Mouse (Mus musculus): ENCODE data around the gene Itga2b.
"Not testable (repeated sequence)": the region's sequence is repeated elsewhere in the genome, so short reads cannot be mapped to it uniquely, and the experiment has no call there.

The Itga2b gene

DNA sequence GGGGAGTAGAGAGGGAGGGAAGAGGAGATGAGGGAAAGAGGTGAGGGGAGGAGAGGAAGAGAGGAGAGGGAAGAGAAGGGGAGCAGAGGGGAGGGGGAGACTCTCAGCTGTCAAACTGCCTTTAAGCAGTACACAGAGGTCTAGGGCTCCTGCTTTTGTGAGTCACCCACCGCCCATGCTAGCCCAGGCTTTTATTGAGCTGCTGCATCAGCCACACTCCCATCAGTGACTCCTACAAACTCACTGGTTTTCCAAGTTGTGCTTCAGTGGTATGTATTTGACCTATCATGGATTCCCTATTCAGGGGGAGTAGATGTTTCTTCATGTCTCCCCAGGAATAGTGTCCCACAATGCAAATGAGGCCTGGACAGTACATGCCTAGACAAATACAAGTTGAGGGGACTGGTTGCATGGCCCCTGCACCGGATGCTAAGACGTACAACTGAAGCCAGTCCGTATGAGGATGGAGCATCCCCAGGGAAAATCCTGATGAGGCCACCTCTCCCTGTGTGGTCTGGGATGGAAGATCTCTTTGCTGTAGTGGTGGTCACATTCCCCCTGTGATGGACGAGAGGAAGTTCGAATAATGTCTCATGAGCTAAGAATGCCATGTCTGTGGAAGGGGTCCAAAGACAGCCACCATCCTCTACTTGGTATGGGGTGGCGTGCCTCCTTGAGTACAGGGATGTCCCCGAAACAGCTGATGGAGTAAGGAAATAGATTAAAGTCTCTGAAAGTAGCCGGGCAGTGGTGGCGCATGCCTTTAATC lies 54.7 kb downstream of the Itga2b start:
- no peak for DNase-seq (ENCODE audit: extremely low read depth, low read depth)

- DNase-seq (ENCODE audit: extremely low read depth, low read depth) = no peak
Observed at GRCm38 (mm10) chr11:102413059-102413458, 56.9 kb downstream of the Itga2b start.

DNA sequence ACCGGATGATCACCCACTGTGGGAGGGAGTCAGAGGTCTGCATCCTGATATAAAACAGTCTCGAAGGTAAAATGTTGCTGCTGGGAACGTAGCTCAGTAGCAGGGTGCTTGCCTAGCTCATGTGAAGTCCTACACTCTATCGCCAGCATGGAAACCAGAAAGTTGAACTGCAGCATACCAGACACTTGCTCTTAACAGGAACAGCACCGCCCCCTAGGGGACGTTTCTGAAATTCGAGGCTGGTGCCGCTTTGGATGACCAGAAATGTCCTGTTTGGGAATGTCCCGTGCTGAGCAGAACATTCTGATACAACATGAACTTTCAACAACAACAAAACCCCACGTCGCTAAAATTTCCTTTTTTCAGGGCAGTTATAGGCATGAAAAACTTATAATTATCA lies 58.2 kb downstream of the Itga2b start:
- DNase-seq (ENCODE audit: extremely low read depth, low read depth) = peak; percentile 74

- no peak for DNase-seq (ENCODE audit: extremely low read depth, low read depth)
Observed at GRCm38 (mm10) chr11:102411061-102411460, 58.9 kb downstream of the Itga2b start.

- not testable (repeated sequence) for DNase-seq (ENCODE audit: extremely low read depth, low read depth)
Observed at GRCm38 (mm10) chr11:102410345-102410744, 59.6 kb downstream of the Itga2b start.

GRCm38 (mm10) chr11:102409795-102410330 lies 60.1 kb downstream of the Itga2b start:
- no peak for DNase-seq (ENCODE audit: extremely low read depth, low read depth)

DNA sequence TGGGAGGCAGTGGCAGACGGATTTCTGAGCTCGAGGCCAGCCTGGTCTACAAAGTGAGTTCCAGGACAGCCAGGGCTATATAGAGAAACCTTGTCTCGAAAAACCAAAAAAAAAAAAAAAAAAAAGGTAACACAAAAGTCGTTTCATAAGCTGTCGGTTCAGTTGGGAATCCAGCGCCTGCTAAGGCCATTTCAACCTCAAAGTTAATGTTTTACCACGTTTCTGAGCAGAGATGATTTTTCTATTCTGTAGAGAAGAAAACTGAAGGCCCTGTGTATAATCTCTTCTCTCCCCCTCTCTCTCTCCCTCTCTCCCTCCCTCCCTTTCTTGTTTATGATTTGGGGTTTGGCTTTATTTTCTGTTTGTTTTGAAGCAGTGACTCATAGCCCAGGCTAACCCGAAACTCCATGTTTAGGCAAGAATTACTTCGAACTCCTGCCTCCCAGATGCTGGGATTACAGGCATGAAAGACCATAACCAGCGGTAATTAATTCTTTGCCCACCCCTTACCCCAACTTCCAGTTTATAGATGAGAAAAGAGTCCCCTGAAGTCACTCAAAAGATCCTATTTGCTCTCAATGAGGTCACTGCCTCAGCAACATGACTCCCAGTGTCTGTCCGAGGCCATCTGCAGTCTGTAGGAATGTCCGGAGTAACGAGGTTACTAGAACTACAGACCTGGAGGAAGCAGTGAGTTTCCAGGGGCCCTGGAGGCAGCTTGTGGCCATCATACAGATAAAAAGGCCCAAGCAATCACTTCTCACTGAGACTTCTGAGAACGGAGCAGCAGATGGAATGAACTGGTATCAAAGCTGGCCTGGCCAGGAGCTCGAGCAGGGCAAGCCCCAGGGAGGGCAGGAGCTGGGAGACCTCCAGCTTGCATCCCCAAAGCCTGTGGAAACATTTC lies 60.8 kb downstream of the Itga2b start:
- DNase-seq (ENCODE audit: extremely low read depth, low read depth) = no peak

DNA sequence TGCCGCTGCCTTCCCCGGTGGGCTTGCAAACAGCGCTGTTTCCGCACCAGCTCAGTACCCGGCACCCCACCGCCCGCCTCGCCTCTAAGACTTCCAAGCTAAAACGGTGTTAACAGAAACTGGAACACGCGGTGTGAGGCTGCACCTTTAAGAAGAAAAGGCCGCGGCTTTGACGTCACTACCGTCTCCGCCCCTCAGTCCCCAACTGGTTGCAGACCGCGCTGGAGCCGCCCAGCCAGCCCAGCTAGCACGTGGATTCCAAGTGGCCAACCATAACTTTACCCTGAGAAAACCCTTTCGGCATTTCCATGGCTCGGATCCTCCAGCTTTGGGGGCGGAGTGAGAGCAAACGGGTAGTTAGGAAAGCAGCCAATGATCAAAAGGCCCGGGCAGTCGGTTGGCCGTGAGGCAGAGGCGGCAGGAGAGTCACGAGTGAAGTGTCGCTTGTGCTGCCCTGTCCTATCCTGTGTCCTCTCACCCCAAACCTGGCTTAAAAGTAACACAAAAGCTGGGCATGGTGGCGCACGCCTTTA lies 61.5 kb downstream of the Itga2b start:
- peak; percentile 98 for DNase-seq (ENCODE audit: extremely low read depth, low read depth)

GRCm38 (mm10) chr11:102407834-102408215 lies 62.1 kb downstream of the Itga2b start, which contains the start of gene Slc25a39:
Gene Slc25a39, minus strand, starts transcription at chr11:102407946.
- DNase-seq (ENCODE audit: extremely low read depth, low read depth) = no peak

DNA sequence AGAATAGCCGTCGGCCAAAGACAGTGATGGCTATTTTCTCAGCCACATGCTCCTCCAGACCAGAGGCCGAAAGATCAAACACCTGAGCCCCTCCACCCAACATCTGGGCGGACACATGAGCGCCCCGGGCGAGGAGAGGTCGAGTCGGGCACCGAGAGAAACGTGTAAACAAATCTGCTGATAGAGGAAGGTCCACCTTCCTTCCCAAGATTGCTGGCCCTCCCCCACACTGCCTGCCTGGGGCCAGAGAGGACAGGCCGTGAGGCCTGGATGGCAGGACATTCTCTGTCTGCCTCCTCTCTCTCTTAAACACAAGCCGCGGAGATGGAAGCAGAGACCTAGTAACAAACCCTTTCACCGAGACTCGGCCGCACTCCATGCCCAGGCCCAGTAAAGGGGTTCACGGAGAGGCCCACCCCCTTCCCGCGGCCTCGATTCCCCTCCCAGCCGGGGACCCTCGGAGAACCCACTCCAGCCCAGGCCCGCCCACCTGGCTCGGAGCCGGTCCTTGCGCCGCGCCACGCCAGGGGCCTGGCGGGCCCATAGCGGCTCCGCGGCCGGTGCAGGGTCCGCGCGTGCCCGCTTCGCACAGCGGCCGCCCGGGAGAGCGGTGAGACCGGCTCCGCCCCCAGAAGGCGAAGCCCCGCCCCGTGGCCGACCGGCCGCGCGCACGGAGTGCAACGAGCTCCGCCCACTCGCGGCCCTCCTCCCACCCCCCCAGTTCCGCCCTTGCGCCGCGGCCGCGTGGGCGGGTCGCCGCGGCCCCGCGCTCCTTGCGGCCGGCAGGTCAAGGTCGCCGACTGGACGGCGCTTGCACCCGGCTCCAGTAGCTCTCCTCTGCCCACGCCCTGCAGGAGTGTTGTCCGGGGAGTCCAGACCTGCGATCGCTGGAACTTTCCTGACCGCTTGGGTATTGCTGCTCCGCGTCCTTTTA lies 62.8 kb downstream of the Itga2b start:
- no peak for DNase-seq (ENCODE audit: extremely low read depth, low read depth)

DNA sequence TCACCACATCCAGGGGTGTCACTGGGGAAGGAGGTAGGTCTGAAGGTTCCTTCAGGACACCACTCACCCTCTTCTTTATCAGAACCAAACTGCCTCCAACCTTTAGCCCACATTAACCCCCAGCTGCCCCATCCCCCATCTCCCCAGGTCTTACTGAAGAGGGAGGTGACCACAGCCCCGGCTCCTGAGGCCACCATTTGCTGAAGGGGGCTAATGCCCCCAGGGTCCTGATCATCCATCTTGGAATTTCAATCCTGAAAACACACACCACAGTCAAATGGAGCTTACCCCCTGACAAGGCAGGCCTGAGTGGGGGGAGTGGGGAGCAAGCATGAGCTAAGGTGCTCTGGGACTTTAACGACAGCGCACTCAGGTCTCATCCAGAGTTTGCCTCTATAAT lies 63.5 kb downstream of the Itga2b start:
- DNase-seq (ENCODE audit: extremely low read depth, low read depth) = no peak

- DNase-seq (ENCODE audit: extremely low read depth, low read depth) = no peak
Observed at GRCm38 (mm10) chr11:102405544-102406285, 64.2 kb downstream of the Itga2b start.

DNA sequence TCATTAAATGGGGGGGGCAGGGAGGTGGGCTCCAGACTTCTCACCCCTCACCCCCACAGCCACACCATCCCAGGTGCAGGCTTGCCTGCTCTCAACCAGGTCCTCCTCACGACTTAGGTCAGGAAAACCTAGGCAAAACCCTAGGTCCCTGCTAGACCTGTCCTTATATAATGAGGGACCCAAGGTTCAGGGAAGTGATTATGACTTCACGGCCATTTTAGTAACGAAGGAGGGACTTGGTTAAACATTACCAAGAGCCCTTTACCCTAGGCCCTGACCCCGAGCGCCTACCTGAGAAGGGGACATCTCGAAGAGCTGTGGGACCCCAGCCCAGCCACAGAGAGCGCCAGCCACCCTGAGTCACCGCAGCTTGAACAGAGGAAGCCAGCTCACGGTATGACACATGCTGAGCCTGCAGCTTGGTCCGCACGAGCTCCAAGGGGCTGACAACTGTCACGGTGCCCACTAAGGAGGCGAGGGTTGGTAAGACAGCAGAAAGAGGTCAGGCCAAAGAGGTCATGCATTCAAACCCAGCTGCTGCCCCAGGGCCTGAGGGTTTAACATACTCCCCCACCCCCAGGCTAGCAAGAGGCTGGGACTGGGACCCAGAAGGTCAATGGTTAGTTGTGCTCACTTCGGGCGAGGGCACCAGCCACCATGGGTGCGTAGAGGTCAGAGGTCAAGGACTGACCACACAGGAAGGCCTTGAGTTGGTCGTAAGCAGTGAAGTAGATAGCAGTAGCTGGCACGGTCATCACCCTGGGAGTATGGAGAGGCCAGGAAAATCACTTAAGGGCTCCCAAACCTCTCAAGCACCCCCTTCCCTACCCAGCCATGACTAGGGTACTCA lies 65.5 kb downstream of the Itga2b start:
- DNase-seq (ENCODE audit: extremely low read depth, low read depth) = no peak

DNA sequence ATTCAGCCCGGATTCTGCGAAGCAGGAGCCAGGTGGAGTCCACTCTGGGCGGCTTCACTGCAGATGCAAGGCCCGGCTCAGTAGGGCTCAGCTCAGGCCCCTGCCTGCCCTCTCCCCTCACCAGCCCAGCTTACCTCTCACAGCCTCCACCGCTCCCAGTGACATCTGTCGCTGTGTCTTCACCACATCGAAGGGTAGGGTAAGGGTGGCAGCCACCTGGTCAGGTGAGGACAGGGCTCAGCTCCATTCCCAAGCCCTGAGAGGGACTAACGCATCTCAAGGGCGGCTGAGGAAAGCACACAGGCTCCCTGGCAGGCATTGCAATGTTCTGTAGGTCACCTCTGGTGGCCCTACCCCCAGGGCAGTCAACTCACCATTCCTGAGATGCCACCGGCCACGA lies 66.3 kb downstream of the Itga2b start:
- no peak for DNase-seq (ENCODE audit: extremely low read depth, low read depth)

All from MEL-GATA-1-ER (cell line).